Mouse (Mus musculus) forebrain, embryonic 15.5 days (tissue): ENCODE measurements around the gene Lrrc42. TPM values are rescaled to one million over a fixed set of nuclear protein-coding genes. Genes with fewer than 3 reads are reported as not detected.

Source experiments
- polyA plus RNA-seq: library from polyadenylated mRNA; unstranded; fragments of >200 nt; fragmentation: Nextera tagmentation; extraction: Ambion mirVana; gene quantifications from 2 replicates; pipeline ENCODE4 v1.2.1, GENCODE M21; 2015

Gene Lrrc42
- polyA plus RNA-seq, 1 experiment from 2014 or later, result 57.4 TPM

Other genes starting within 250 kb of the Lrrc42 start
- gene Mrpl37, start 186.7 kb downstream of the Lrrc42 start, polyA plus RNA-seq, result 76.1 and 80.6 TPM in 2 replicates
- gene Cyb5rl, start 186.5 kb downstream of the Lrrc42 start, polyA plus RNA-seq, result 2.8 and 3.6 TPM in 2 replicates
- not detected in 2 replicates for gene Cdcp2, start 156.6 kb downstream of the Lrrc42 start, polyA plus RNA-seq
- gene Tmem59, start 75.1 kb downstream of the Lrrc42 start, polyA plus RNA-seq, result 373 and 391 TPM in 2 replicates
- gene Tceanc2, start 74.4 kb downstream of the Lrrc42 start, polyA plus RNA-seq, result 30.7 and 45.9 TPM in 2 replicates
- not detected in 2 replicates for gene Ldlrad1, start 44.4 kb downstream of the Lrrc42 start, polyA plus RNA-seq
- gene Hspb11, start 61 bp upstream of the Lrrc42 start, polyA plus RNA-seq, result 37.1 and 41.7 TPM in 2 replicates
- not detected in 2 replicates for gene Dio1, start 53.6 kb upstream of the Lrrc42 start, polyA plus RNA-seq
- 53.2 and 54.3 TPM in 2 replicates for gene Yipf1, start 60.8 kb upstream of the Lrrc42 start, polyA plus RNA-seq
- gene Ndc1, start 114.3 kb upstream of the Lrrc42 start, polyA plus RNA-seq, result 18.9 and 20.8 TPM in 2 replicates
- 0.95 and 1.3 TPM in 2 replicates for gene Glis1, start 181.1 kb upstream of the Lrrc42 start, polyA plus RNA-seq